Mouse (Mus musculus) cerebral cortex, adult 2 months (tissue): Measurements from ENCODE around the gene Oxct2b.

Source experiments
- WGBS: fragments of 180-500 bp; shearing (Covaris S2); methylation state at CpG from one replicate; pipeline ENCODE4 v1.1.7; 2018; 5-methylcytosine and 5-hydroxymethylcytosine counted together

Oxct2b gene

GRCm38 (mm10) chr4:123116011-123116410, at the start of gene Oxct2b:
TSS of gene Oxct2b (plus strand) at chr4:123116266.
- WGBS: 9% methylated on average over 22 of the region's 22 CpGs

DNA sequence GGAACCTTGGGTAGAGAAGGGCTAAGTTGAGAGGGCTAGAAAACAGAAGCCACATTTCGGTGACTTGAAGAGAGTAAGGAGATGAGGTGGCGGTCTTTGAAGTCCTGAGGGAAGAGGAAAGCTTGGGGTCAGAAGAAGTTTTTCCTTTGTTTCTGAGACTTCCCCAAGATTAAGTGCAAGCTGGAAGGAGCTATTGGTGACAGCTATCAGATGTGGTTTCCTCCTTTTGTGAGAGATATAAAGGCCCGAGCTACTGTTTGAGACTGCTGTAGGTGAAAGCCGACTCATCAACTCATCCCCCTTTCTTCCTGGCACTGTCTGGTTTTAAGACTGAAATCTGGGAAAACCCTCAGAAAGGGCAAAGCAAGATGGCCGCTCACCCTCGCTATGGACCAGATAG, 47.4 kb upstream of the Oxct2b start:
- whole genome bisulfite sequencing: 85% methylated on average over 6 of the region's 6 CpGs

GRCm38 (mm10) chr4:123071266-123071966, 44.6 kb upstream of the Oxct2b start:
- 23% methylated on average over 13 of the region's 13 CpGs for WGBS

DNA sequence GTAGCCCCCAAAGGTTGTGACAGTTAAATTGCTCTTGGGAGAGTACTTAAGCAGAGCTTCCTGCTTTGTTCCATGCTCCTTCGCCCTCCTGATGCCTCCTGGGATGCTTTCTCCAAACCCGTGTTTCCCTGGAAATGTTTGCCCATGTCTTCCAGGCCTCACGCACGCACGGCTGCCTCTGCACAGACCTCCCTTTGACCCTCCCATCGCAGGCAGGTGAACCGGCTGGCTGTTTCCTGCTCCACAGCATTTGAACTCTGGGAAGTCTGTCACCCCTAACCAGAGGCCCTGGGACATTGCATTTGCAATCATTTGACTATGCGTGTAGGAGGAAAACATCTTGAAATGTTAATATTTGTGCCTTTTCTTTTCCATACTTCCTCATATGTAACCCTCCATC, 39.1 kb upstream of the Oxct2b start:
- WGBS: 83% methylated on average over 8 of the region's 8 CpGs

- WGBS: 73% methylated on average over 4 of the region's 4 CpGs
These were observed 37.8 kb upstream of the Oxct2b start for GRCm38 (mm10) chr4:123078231-123078630.

GRCm38 (mm10) chr4:123080791-123081190, 35.3 kb upstream of the Oxct2b start:
- WGBS: 38% methylated on average over 13 of the region's 13 CpGs

GRCm38 (mm10) chr4:123082283-123083163, 33.5 kb upstream of the Oxct2b start:
- WGBS: 75% methylated on average over 20 of the region's 20 CpGs

DNA sequence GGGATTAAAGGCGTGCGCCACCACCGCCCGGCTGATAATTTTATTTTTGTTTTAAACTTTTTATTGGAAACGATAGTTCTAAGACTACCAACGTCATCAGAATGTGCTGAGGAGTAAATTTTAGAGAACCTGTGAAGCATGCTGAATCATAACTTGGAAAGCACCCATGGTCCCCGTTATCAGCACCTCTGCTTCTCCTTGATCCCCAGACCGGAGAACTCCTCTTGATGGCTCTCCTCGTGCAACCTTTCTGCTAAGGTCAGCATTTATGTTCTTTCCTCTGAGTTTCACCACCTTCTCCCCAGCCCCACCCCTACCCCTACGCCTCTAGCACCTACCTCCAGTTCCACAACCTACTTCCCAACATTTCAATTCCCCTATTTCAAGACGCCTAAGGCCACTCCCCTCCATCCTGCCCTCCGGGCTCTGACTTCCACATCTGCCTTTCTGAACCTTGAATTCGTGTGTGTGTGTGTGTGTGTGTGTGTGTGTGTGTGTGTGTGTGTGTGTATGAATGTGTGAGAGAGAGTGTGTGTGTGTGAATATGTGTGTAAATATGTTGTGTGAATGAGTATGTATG, 32.7 kb upstream of the Oxct2b start:
- WGBS: 65% methylated on average over 13 of the region's 13 CpGs

DNA sequence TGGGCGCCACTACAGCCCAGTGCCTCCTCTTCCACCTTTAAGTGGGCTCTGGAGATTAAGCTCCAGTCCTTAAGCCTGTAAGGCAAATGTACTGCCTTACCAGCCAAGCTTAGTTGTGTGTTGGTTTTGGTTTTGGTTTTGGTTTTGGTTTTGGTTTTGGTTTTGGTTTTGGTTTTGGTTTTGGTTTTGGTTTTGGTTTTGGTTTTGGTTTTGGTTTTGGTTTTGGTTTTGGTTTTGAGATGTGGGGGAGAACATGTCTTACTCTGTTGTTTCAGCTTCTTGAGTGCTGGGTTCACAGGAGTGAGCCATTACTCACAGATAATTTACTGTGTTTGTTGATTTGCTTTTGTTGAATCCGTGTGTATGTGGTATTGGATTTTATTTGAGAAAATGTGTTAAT, 30.8 kb upstream of the Oxct2b start:
- 89% methylated on average over 2 of the region's 2 CpGs for WGBS

DNA sequence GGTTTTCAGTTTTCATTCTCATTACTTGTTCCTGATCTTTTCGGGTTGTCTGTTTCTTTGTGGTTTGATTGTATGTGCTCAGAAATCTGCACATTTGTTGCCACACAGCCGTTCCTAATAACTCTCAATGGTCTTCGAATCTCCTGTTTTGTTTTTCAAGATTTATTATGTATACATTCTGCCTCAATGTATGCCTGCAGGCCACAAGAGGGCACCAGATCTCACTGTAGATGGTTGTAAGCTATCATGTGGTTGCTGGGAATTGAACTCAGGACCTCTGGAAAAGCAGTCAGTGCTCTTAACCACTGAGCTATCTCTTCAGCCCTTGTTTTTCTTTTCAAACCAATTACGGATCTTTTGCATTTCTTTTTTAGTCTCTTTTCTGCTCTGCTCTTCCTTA, 29.7 kb upstream of the Oxct2b start:
- 88% methylated on average over 4 of the region's 4 CpGs for WGBS

DNA sequence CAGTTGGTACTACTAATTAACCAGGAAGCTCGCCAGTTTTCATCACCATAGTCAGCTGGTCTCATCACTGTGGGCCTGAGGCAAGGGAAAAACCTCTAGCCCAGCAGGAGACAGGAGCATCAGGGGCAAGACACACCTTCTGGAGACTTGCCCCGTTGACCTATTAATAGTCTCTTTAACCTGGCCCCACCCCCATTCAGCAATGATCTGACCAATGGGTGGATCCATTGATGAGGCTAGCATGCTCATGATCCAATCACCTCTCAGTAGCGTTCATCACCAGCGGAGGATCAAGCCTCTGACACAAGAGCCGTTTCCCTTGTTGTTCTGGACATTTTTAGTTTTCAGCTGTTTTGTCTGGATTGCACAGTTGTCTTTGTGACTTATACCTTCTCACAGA, 23.4 kb upstream of the Oxct2b start:
- 80% methylated on average over 5 of the region's 5 CpGs for WGBS

GRCm38 (mm10) chr4:123093064-123093776, 22.8 kb upstream of the Oxct2b start:
- 70% methylated on average over 17 of the region's 17 CpGs for WGBS

DNA sequence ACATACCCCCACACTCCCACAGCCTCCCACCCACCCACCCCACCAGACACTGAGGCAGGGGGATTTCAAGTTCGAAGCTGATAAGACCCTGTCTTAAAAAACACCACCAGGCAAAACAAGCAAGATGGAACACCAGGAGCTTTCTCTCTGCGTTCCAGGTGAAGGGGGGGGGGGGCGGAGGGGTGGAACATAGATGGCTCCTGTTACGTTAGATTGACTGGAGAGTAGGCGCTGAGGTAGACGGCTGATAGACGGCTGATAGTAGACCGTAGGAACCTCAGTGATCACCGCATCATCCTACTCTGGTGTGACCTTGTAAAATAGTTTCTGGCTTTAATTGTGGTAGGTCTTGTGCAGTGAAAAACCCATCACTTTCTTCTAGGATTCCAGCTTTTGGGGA, 22.2 kb upstream of the Oxct2b start:
- 78% methylated on average over 9 of the region's 9 CpGs for WGBS

GRCm38 (mm10) chr4:123104651-123105450, 11.2 kb upstream of the Oxct2b start, which contains the start of gene Bmp8b:
TSS of gene Bmp8b (plus strand) at chr4:123105165.
- 8% methylated on average over 75 of the region's 75 CpGs for WGBS

GRCm38 (mm10) chr4:123105451-123105790, 10.6 kb upstream of the Oxct2b start:
- 34% methylated on average over 24 of the region's 24 CpGs for WGBS

GRCm38 (mm10) chr4:123105929-123106328, 10.1 kb upstream of the Oxct2b start:
- 91% methylated on average over 7 of the region's 7 CpGs for WGBS

GRCm38 (mm10) chr4:123106864-123107263, 9.2 kb upstream of the Oxct2b start:
- 95% methylated on average over 2 of the region's 2 CpGs for WGBS

- 93% methylated on average over 5 of the region's 5 CpGs for WGBS
These were observed 8.0 kb upstream of the Oxct2b start for GRCm38 (mm10) chr4:123108056-123108455.

DNA sequence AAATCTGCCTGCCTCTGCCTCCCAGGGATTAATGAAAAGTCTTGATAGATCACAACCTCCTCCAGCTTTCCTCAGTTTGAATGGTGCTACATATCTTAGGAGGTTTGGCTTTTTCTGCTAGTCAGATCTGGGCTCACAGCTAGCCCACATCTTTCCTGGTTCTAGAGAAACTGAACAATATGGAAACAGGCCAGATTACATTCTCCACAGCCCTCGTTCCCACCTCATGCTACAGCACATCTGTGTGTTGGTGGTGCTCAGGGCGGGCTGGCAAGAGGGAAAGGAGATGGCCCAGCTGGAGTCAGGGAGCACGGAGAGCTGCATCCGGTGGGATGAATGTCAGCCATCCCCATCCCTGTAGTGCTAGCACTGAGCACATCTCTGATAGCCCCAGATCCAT, 5.3 kb upstream of the Oxct2b start:
- 47% methylated on average over 4 of the region's 4 CpGs for WGBS

DNA sequence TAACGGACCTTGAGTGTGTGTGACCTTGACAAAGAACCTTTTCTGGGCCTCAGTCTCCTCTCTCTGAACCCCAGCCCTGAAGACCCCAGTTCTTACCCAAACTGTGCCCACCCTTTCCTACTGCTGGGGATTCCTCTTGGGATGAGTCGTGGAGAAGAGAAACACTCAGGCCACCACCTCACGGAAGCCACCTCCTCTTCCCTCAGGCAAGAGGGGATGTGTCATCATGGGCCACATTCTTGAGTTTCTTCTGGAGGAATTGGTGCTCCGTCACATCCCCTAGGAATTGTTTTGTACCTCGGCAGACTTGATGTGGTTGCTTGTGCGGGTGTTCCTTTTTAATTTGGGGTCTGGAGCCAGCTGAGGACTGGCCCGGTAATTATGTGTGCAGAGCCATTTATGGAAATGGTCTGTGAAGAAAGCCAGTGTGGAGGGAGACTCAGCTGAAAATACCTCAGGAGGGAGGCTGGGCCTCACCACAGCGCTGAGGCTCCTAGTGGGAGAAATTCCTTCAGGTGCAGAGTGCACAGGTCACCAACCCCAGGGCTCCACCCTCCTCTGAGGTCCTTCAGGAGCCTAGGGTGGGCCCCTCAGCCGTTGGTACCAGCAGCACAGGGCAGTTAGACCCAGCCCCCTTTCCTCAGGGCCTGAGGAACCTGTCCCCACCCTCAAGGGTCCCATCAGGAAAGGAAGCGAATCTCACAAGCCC, 4.6 kb upstream of the Oxct2b start:
- WGBS: 65% methylated on average over 10 of the region's 10 CpGs
